Mouse (Mus musculus): ENCODE measurements around the gene Ankrd54.
"Not testable (repeated sequence)": the region's sequence is repeated elsewhere in the genome, so short reads cannot be mapped to it uniquely, and the experiment has no call there.

- peak; percentile 23; the same call in 1 of the 2 replicates for TF ChIP-seq CTCF (IDR thresholded peaks at IDR 0.05; ENCODE audit: low read depth)
- TF ChIP-seq EP300 (IDR thresholded peaks at IDR 0.05; ENCODE audit: low read depth), result not testable (repeated sequence)
These were observed 54.9 kb downstream of the Ankrd54 start for GRCm38 (mm10) chr15:79007836-79008235.
